Mouse (Mus musculus) kidney, adult 9 months (tissue): ENCODE results near the gene Zscan2.
A peak's percentile ranks its signal among the peaks of the same experiment; 100 is the strongest.

Experiments
- DNase-seq: peaks from one replicate; pipeline ENCODE4 v3.0.0; 2022

Zscan2 gene

GRCm38 (mm10) chr7:80888595-80888994 is 27.9 kb downstream of the Zscan2 start:
- DNase-seq = no peak

GRCm38 (mm10) chr7:80889021-80889511 is 28.3 kb downstream of the Zscan2 start:
- peak; percentile 51 for DNase-seq

GRCm38 (mm10) chr7:80889841-80890241 is 29.1 kb downstream of the Zscan2 start:
- DNase-seq = peak; percentile 20

DNA sequence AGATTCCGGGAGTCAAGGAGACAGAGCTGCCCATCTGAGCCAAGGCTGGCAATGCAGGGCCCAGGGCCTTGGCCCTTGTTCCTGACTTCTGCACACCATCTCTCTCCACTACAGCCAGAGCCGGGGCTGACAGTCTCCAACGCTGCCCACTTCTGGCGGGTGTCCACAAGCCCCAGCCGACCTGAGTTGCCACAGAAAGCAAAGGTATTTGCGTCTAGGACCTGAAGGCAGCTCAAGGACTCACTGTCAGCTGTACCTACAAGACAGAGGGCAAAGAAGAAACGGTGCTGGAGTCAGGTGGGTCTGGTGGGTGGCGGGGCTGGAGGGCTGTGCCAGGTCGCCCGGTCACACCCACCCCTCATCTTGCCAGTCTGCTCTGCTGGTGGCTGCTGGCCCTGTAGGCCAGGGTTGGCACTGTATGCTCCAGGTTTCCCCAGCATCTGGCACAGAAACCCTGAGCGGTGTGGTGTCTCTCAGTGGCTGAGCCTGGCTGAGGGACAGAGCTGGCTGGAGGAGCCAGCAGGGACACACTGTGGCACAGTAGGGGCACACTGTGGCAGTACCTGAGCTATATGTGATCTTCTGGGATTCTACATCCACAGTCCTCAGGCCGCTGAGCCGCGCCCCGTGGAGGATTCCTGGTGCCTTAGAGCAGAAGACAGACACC is 32.5 kb downstream of the Zscan2 start:
- no peak for DNase-seq

- peak; percentile 51 for DNase-seq
Observed at GRCm38 (mm10) chr7:80893753-80894129, 33.0 kb downstream of the Zscan2 start.

- DNase-seq = no peak
Observed at GRCm38 (mm10) chr7:80894196-80894595, 33.5 kb downstream of the Zscan2 start.

GRCm38 (mm10) chr7:80894815-80895519 is 34.2 kb downstream of the Zscan2 start:
- DNase-seq = no peak

- no peak for DNase-seq
Observed at GRCm38 (mm10) chr7:80897134-80897533, 36.4 kb downstream of the Zscan2 start.

- DNase-seq = no peak
Observed at GRCm38 (mm10) chr7:80897721-80898120, 37.0 kb downstream of the Zscan2 start.

- DNase-seq = peak; percentile 92
Observed at GRCm38 (mm10) chr7:80900944-80901501, 40.3 kb downstream of the Zscan2 start, which contains the start of gene Wdr73. Gene Wdr73, minus strand, starts transcription at chr7:80901269.

GRCm38 (mm10) chr7:80901541-80902274 is 41.0 kb downstream of the Zscan2 start:
- DNase-seq = peak; percentile 36

DNA sequence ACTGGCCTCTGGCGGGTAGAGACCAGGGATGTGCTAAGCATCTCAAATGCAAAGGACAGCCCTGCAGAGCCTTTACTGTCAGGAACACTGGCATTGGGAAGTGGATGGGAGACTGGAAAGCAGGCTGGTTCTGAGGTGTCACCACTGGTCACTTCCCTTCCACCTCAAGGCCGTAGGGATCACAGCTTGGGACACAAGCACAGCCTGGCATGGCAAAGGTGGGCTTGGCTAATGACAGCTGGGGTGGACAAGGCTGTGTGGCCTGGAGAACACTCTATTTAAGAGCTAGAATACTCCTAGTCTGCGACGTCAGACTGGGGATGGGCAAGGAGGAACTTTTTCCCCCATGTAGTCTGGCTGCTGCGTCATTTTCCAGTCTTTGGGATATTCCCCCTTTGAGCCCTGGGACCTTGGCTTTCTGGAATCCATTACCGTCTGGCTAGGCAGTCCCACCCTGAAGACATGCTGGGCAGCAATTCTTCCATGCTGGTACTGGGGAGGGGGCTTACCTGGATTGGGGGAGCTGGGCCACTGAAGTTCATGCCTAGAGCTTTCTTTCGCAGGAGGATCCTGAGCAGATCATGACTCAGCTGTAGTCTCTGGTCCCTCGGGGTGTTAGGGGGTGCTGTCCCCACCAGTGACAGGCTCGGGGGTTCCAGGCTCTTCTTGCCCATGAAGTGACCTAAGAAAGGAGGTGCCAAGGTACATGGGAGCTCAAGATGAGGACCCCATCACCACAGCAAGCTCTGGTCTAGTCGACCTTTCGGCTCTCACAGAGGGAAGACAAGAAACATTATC is 43.1 kb downstream of the Zscan2 start:
- no peak for DNase-seq

DNA sequence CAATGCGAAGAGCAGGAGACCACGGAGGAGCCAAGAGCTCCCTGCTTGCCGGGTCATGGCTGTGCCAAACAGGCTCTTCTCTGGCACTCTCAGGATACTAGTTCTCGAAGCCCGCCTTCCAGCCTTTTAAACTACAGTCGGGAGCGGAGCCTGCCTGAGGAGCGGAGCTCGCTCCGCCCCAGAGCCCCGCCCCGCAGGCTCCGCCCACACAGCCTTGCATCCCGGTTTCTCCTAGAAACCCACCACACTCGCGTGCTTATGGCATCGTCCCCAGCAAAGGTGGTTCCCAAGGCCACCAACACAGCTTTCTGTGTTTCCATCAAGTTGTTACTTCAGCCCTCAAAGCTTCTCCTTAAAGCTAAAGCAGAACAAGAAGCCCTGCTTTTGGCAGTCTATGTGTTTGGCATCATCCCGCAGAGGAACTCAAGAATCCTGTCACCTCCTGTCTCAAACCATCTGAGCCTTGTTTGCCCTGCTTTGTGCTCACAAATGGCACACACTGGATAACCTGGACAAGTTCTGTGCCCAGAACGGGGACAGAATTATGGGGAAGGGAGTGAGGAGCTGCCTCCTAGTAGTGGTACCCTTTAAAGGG is 44.3 kb downstream of the Zscan2 start, which contains the start of gene Nmb:
Gene Nmb (minus strand): TSS at position 156 of the 595 bp plus-strand sequence.
- peak; percentile 65 for DNase-seq

DNA sequence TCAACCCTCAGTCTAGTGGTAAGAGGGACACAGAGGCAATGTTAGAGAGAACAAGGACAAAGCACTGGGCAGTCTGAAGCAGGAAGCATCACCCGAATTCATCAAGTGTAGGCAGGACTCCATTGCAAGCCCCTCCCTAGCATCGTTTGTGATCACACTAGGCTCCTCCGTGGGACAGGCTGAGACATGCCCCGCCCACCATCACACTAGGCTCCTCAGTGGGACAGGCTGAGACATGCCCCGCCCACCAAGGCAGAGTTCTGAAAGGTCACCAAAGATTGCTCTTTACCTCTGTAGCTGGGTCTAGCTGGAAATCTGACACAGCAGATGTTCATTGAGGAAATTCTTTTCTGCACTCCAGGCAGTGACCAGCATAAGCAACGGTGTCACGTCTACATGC is 50.3 kb downstream of the Zscan2 start:
- DNase-seq = peak; percentile 30

- no peak for DNase-seq
Observed at GRCm38 (mm10) chr7:80912496-80912895, 51.8 kb downstream of the Zscan2 start.

GRCm38 (mm10) chr7:80917916-80918465 is 57.3 kb downstream of the Zscan2 start:
- DNase-seq = peak; percentile 69

DNA sequence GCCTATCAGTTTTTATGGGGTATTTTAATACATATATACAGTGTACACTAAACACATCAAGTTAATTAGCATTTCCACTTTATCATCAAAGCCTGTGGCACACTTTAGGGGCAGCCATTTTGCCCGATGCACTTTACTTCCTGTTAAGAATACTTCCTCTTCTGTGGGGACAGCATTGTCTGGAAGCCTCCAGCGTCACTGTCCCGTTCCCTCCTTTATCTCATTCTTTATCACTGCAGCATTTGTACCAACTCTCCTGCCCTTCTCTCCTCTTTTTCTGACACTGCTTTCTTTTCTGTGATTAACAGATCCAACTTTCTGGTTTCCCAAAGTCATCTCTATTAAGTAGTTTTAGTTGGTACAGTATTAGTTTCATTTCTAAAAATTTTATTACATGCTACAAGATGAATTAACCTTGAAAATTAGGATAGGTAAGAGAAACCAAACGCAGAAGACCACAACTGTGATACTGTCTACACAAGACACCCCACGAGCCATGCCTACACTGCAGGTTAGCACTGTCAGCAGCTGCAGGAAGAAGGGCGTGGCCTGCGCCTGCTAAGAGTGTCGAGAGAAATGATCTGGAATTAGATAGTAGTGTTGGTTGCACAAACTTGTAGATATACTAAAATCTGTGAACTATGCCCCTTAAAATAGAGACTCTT is 58.4 kb downstream of the Zscan2 start:
- no peak for DNase-seq

DNA sequence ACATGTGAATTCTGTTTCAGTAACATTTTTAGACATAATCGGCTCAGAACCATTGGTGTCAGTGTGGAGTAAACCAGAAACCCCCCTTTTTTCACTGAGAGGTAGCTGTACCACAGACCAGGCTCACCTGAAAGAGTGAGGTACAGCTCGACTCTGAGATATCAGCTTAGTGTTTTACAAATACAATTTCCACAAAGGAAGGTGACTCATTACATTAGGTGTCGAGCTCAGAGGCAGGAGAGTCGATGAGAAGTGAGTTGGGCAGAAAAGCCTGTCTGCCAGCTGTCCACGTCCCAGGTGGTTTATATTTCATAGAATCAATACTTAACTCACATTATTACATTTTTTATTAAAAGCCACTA is 58.9 kb downstream of the Zscan2 start:
- DNase-seq = no peak

GRCm38 (mm10) chr7:80923165-80923564 is 62.4 kb downstream of the Zscan2 start:
- DNase-seq = no peak
